Mouse (Mus musculus) small intestine, adult 2 months (tissue): ENCODE measurements around the gene Shcbp1l. TPM values are rescaled to one million over a fixed set of nuclear protein-coding genes. Genes with fewer than 3 reads are reported as not detected.
"Not testable (repeated sequence)": the region's sequence is repeated elsewhere in the genome, so short reads cannot be mapped to it uniquely, and the experiment has no call there.

ENCODE experiments used
- H3K27ac ChIP-seq: fragments of 200-500 bp; 2 replicates; pipeline ENCODE4 v1.5.1; 2012; ENCODE audit warnings: low read depth, low read length, control low read depth, inconsistent platforms; ENCODE audit not compliant: insufficient read depth
- H3K27me3 ChIP-seq: fragments of 200-500 bp; 2 replicates; pipeline ENCODE4 v1.6.1; 2012; ENCODE audit warnings: mild to moderate bottlenecking, moderate library complexity, low read length, inconsistent platforms; ENCODE audit not compliant: control insufficient read depth, insufficient read depth
- H3K36me3 ChIP-seq: fragments of 200-500 bp; 2 replicates; pipeline ENCODE4 v1.6.1; 2012; ENCODE audit warnings: mild to moderate bottlenecking, low read length, control low read depth, inconsistent platforms; ENCODE audit not compliant: control insufficient read depth, insufficient read depth
- H3K4me1 ChIP-seq: fragments of 200-500 bp; 2 replicates; pipeline ENCODE4 v1.6.1; 2012; ENCODE audit warnings: low read length, inconsistent platforms, mixed read lengths; ENCODE audit not compliant: control insufficient read depth, insufficient read depth, insufficient read length
- H3K4me3 ChIP-seq: fragments of 200-500 bp; 2 replicates; pipeline ENCODE4 v1.5.1; 2012; ENCODE audit warnings: low read depth, mild to moderate bottlenecking, control low read depth, inconsistent platforms, low read length, moderate library complexity
- CTCF ChIP-seq: fragments of 200-500 bp; IDR thresholded peaks from 2 replicates; pipeline ENCODE4 v1.5.1; 2012; ENCODE audit warnings: low read depth, mild to moderate bottlenecking, control low read depth, inconsistent platforms, low read length, moderate library complexity, mixed read lengths; ENCODE audit not compliant: insufficient replicate concordance, insufficient read length; ENCODE audit errors: extremely low read depth
- POLR2A ChIP-seq: fragments of 200-500 bp; IDR thresholded peaks from 2 replicates; pipeline ENCODE4 v1.6.1; 2012; ENCODE audit warnings: low read depth, mild to moderate bottlenecking, control low read depth, inconsistent platforms, low read length, moderate library complexity
- WGBS: fragments of 180-500 bp; shearing (Covaris S2); methylation state at CpG from one replicate; pipeline ENCODE4 v1.1.7; 2018; 5-methylcytosine and 5-hydroxymethylcytosine counted together
- polyA plus RNA-seq: library from polyadenylated mRNA; depleted of rRNA; stranded (reverse); fragments of >200 nt; gene quantifications from 2 replicates; pipeline ENCODE4 v1.2.3, GENCODE M21; 2012

Shcbp1l gene
- polyA plus RNA-seq, 1 experiment = not detected

GRCm38 (mm10) chr1:153386271-153387069 is 38.5 kb upstream of the Shcbp1l start:
- H3K36me3 ChIP-seq = no peaks in the 10 kb centered on the region
- H3K4me3 ChIP-seq = no peak overlapping the region
- no peak overlapping the region for H3K27ac ChIP-seq
- TF ChIP-seq CTCF = peak; percentile 84
- TF ChIP-seq POLR2A = no peak
- H3K4me1 ChIP-seq = no peaks in the 10 kb centered on the region
- no peaks in the 10 kb centered on the region for H3K27me3 ChIP-seq
- 50% methylated on average over 25 of the region's 25 CpGs for WGBS

- WGBS = 75% methylated on average over 4 of the region's 4 CpGs
- not testable (repeated sequence) for H3K4me3 ChIP-seq, H3K36me3 ChIP-seq, H3K27ac ChIP-seq, H3K27me3 ChIP-seq, H3K4me1 ChIP-seq
Observed at GRCm38 (mm10) chr1:153395706-153396105, 29.3 kb upstream of the Shcbp1l start.

- H3K4me3 ChIP-seq = no peak overlapping the region
- no peaks in the 10 kb centered on the region for H3K27me3 ChIP-seq
- no peak overlapping the region for H3K27ac ChIP-seq
- TF ChIP-seq CTCF (peak; percentile 72), POLR2A (no peak)
- H3K36me3 ChIP-seq = no peaks in the 10 kb centered on the region
- H3K4me1 ChIP-seq = no peaks in the 10 kb centered on the region
- WGBS = 2% methylated on average over 7 of the region's 7 CpGs
Observed at GRCm38 (mm10) chr1:153401765-153402164, 23.2 kb upstream of the Shcbp1l start.

GRCm38 (mm10) chr1:153407641-153408040 is 17.3 kb upstream of the Shcbp1l start:
- WGBS = 77% methylated on average over 11 of the region's 11 CpGs
- H3K27me3 ChIP-seq, H3K36me3 ChIP-seq, H3K4me3 ChIP-seq, H3K27ac ChIP-seq, H3K4me1 ChIP-seq: not testable (repeated sequence)

- H3K4me3 ChIP-seq, H3K36me3 ChIP-seq, H3K4me1 ChIP-seq, H3K27me3 ChIP-seq, H3K27ac ChIP-seq: not testable (repeated sequence)
- WGBS = 70% methylated on average over 5 of the region's 5 CpGs
Observed at GRCm38 (mm10) chr1:153408296-153408695, 16.7 kb upstream of the Shcbp1l start.

- H3K4me3 ChIP-seq, H3K27me3 ChIP-seq, H3K4me1 ChIP-seq, H3K36me3 ChIP-seq, H3K27ac ChIP-seq: not testable (repeated sequence)
- 88% methylated on average over 1 of the region's 4 CpGs for WGBS
Observed at GRCm38 (mm10) chr1:153410915-153411314, 14.0 kb upstream of the Shcbp1l start.

- Histone ChIP-seq H3K4me3 (no peak overlapping the region), H3K36me3 (no peaks in the 10 kb centered on the region), H3K27ac (no peak overlapping the region), H3K27me3 (no peaks in the 10 kb centered on the region), H3K4me1 (no peaks in the 10 kb centered on the region)
- no peak for TF ChIP-seq POLR2A
- no peak for TF ChIP-seq CTCF
- 82% methylated on average over 6 of the region's 6 CpGs for WGBS
Observed at GRCm38 (mm10) chr1:153411723-153412122, 13.2 kb upstream of the Shcbp1l start.

- WGBS = 68% methylated on average over 3 of the region's 4 CpGs
Observed at GRCm38 (mm10) chr1:153412663-153413396, 12.1 kb upstream of the Shcbp1l start.

GRCm38 (mm10) chr1:153413397-153414020 is 11.5 kb upstream of the Shcbp1l start:
- H3K36me3 ChIP-seq, H3K4me1 ChIP-seq, H3K27ac ChIP-seq, H3K27me3 ChIP-seq: not testable (repeated sequence)
- peak overlapping the region; percentile 28; the same call in 1 of the 2 replicates for H3K4me3 ChIP-seq
- WGBS = 77% methylated on average over 13 of the region's 13 CpGs

More at GRCm38 (mm10) chr1:153412663-153413396, 12.1 kb upstream of the Shcbp1l start:
- not testable (repeated sequence) for H3K4me3 ChIP-seq, H3K36me3 ChIP-seq, H3K27ac ChIP-seq, H3K27me3 ChIP-seq, H3K4me1 ChIP-seq
